19 mouse cellular contexts compared by ENCODE assay signal in the genomic region with DNA sequence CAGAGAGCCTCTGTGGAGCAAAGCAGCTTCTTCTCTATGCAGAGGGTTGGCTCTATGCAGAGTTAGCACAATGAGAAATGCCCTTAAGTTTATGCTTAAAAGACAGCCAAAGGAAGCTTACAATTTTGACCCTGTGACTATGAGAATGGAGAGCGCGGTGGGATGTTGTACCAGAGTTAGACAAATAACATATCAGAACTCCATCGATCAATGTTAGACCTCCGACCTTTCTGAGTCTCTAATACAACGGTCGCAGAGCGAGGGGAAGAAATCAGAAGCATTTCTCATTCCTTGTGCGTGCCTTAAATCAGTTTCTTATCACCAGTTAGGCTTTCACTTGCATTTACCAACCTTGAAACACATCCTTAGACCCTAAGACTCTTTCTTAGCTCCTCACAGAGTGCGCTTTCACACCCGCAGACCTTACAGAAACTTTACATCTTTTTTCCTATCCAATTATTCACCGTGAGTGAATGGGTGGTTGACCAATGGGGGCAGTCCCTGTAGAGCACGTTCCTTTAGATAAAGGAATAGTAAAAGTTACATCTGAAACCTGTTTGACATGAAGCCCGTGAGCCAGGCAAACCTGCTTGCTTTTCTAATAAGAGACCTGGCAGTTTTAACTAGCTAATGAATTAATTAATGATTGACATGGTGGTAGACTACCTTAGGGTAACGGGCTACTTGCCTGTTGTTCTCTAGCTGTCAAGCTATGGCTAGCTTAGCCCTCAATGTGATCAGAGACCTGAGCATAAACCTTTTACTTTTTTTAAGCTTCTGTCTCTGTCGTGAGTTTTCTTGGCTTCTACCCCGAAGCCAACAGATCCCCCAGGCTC. TPM values are rescaled to one million over a fixed set of nuclear protein-coding genes. Genes with fewer than 3 reads are reported as not detected.
DNase-seq lines count a peak whose midpoint lies in the region; ATAC-seq lines count a peak whose summit lies in the region.
"Had no signal": no experiment of that assay in that cellular context is flagged by ENCODE, and none has a peak within 500 bp of the region (broad histone marks: within the 10 kb centered on the region; RNA-seq: fewer than 3 reads in every experiment).

No protein-coding gene starts in this region.

- H3K9ac ChIP-seq in kidney, embryonic 15.5 days: no peak overlapping the region
- H3K9ac ChIP-seq: limb, embryonic 15.5 days; midbrain, embryonic 13.5 days had no signal

- no peak overlapping the region for H3K4me3 ChIP-seq in kidney, embryonic 15.5 days (replicated peaks)
- H3K4me3 ChIP-seq: embryonic facial prominence, embryonic 10.5 days; erythroblast, embryonic 14.5 days; limb, embryonic 15.5 days; midbrain, embryonic 13.5 days had no signal

- H3K27me3 ChIP-seq in kidney, embryonic 15.5 days: no peaks in the 10 kb centered on the region
- H3K27me3 ChIP-seq: limb, embryonic 15.5 days had no signal

- no peaks in the 10 kb centered on the region for H3K36me3 ChIP-seq in kidney, embryonic 15.5 days
- H3K36me3 ChIP-seq: embryonic facial prominence, embryonic 10.5 days; limb, embryonic 15.5 days; midbrain, embryonic 13.5 days had no signal

- no peak overlapping the region for H3K27ac ChIP-seq in kidney, embryonic 15.5 days
- H3K27ac ChIP-seq: embryonic facial prominence, embryonic 10.5 days; hindbrain, postnatal 0 days; limb, embryonic 15.5 days; midbrain, embryonic 13.5 days had no signal

- H3K4me2 ChIP-seq in kidney, embryonic 15.5 days: no peak overlapping the region
- H3K4me2 ChIP-seq: limb, embryonic 15.5 days; midbrain, embryonic 13.5 days had no signal

- peaks cover 30% of the 10 kb centered on the region for H3K4me1 ChIP-seq in kidney, embryonic 15.5 days
- H3K4me1 ChIP-seq: midbrain, embryonic 13.5 days had no signal

- no peak for ATAC-seq in kidney, embryonic 15.5 days (replicated peaks; ENCODE audit: low FRiP score)
- ATAC-seq: hindbrain, postnatal 0 days; midbrain, embryonic 13.5 days had no signal

- DNase-seq in kidney, adult 11 months: peak; percentile 53
- DNase-seq in thymus, postnatal 4 days: peak; percentile 4
- no peak for DNase-seq in thymus, postnatal 0 days (ENCODE audit: low spot score)
- peak; percentile 50 to 54 for DNase-seq in kidney, postnatal 36 days
- no peak for DNase-seq in testis, postnatal 10 days (ENCODE audit: low spot score)
- no peak for DNase-seq in Muller cell, postnatal 12 days (ENCODE audit: inconsistent ontology term)
- DNase-seq: adrenal gland, postnatal 25 days; cerebellum, adult 9-10 months; heart, postnatal 10 days; layer of hippocampus, adult 9-11 months; lung, postnatal 4 days; right cerebral cortex, adult 18-20 months; spleen, adult 18-20 months had no signal

- no peaks in the 10 kb centered on the region for H3K9me3 ChIP-seq in kidney, embryonic 15.5 days (replicated peaks)
- H3K9me3 ChIP-seq: embryonic facial prominence, embryonic 10.5 days; limb, embryonic 15.5 days; midbrain, embryonic 13.5 days had no signal

- 60% methylated on average over 16 of the region's 16 CpGs for WGBS in kidney, embryonic 15.5 days

RNA-seq across cellular contexts. Expression of gene Chd2, which starts 34.7 kb away (rescaled TPM):
- polyA plus RNA-seq in kidney, embryonic 15.5 days (2015; fragmentation: Nextera tagmentation; extraction: Ambion mirVana): 56.6 and 61.7 TPM in 2 replicates
- polyA plus RNA-seq in thymus, postnatal 0 days (2015; fragmentation: Nextera tagmentation; extraction: Ambion mirVana): 52.6 and 64.2 TPM in 2 replicates

Comparison
In these comparisons a context has a peak if more than half of its experiments do, and no peak if none do; other contexts are left out.
1. DNase-seq: peak in kidney, adult 11 months (single experiment), thymus, postnatal 4 days (single experiment) and kidney, postnatal 36 days (2 of 2); none in thymus, postnatal 0 days (single experiment), testis, postnatal 10 days (single experiment) and Muller cell, postnatal 12 days (single experiment).